Mouse (Mus musculus): ENCODE data around the gene Ptrhd1. TPM values are rescaled to one million over a fixed set of nuclear protein-coding genes. Genes with fewer than 3 reads are reported as not detected.

Ptrhd1 gene
- total RNA-seq (2014; rRNA removed) (5.6 and 8.4 TPM in 2 replicates), polyA plus RNA-seq (2015; fragmentation: Nextera tagmentation; extraction: Ambion mirVana) (9.0 TPM in 2 replicates)

DNA sequence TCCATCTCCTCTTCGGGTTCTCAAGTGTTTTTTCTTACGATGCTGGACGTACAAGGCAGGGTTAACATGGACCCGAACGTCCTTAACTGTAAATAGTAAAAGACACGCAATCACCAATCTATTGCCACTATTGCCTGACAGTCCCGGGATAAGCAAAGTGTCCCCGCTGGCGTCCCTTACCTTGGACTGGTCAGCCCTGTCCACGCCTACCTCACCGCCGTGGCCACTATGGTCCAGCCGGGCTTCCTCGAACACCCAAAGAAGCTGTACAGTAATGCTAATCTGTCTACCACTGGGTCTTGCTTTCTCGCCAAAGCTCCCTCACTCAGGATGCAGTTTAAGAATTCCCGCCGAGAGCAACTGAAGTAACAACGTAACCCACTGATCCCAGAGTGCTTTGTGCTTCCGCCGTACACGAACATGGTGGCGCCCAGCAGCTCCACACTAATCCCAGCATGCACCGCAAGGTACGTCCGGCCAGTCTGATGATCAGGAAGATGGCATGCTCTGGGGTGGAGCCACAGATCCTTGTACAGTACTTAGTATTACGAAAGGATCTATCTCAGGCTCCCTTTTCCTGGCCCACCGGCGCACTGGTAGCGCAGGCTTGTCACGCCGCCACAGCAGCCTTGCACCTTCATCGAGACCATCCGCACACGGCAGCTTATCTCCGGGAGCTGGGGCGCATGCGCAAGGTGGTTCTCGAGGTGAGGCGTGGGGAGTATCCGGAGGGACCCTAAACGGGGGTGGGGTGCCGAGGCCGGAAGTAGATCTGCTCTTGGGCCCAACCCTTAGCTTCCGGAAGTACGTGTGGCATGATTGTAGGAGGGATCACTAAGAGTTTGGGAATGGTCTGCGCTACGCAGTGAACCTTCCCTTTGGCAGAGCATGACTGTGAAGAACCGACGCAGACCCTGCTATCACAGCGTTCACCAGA, at the start of gene Ptrhd1, which contains the start of gene Cenpo:
Gene Ptrhd1 (plus strand): TSS at position 456 of the 937 bp plus-strand sequence.
Gene Cenpo (minus strand): TSS at position 723 of the 937 bp plus-strand sequence.
- TF ChIP-seq CTCF (IDR thresholded peaks at IDR 0.05; ENCODE audit: low read depth): peak; percentile 17; the same call in 1 of the 2 replicates

DNA sequence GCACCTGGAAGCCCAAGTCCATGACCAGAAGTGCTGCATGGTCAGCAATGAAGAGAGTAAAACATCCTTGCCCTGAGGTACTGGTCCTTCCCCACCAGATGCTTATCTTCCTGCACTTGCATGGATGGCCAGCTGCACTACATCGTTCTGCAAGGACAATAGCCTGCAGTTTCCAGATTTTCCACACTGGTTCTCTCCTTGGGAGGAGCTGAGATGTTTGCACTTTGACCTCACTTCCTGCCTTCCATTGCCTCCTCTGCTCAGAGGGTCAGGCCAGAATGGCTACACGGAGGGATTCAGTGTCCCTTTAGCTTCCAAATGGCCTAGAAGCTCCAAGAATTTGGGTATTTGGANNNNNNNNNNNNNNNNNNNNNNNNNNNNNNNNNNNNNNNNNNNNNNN, 49.2 kb upstream of the Ptrhd1 start:
- Histone ChIP-seq H3K4me1 (ENCODE audit: insufficient read depth) (no peaks in the 10 kb centered on the region), H3K9ac (no peak overlapping the region), H3K4me3 (ENCODE audit: low read depth, low read length) (no peak overlapping the region), H3K36me3 (ENCODE audit: insufficient read depth) (peaks cover 8% of the 10 kb centered on the region; the same call in 1 of the 2 replicates), H3K27me3 (ENCODE audit: insufficient read depth, low read length) (no peaks in the 10 kb centered on the region), H3K9me3 (ENCODE audit: low read length) (no peaks in the 10 kb centered on the region), H3K27ac (ENCODE audit: low read depth, low read length) (no peak overlapping the region), H3K4me2 (ENCODE audit: low read depth) (no peak overlapping the region)
- TF ChIP-seq CTCF (IDR thresholded peaks at IDR 0.05; ENCODE audit: low read depth): no peak
- DNase-seq (no peak), ATAC-seq (no peak)
- 82% methylated on average over 2 of the region's 2 CpGs for WGBS

More for the DNA sequence above, at the start of gene Ptrhd1, which contains the start of gene Cenpo:
- Histone ChIP-seq H3K4me3 (ENCODE audit: low read depth, low read length) (peak within 1 kb of the TSS; percentile 58), H3K36me3 (ENCODE audit: insufficient read depth) (no peaks in the 10 kb centered on the region; the same call in 1 of the 2 replicates), H3K27me3 (ENCODE audit: insufficient read depth, low read length) (no peaks in the 10 kb centered on the region), H3K9me3 (ENCODE audit: low read length) (no peaks in the 10 kb centered on the region), H3K27ac (ENCODE audit: low read depth, low read length) (peak within 1 kb of the TSS; percentile 99), H3K4me2 (ENCODE audit: low read depth) (peak within 1 kb of the TSS; percentile 62), H3K9ac (peak within 1 kb of the TSS; percentile 71), H3K4me1 (ENCODE audit: insufficient read depth) (peaks cover 3% of the 10 kb centered on the region)
- ATAC-seq: peak; percentile 99
- peak; percentile 98 for DNase-seq
- under 1% methylated on average over 50 of the region's 50 CpGs for WGBS

DNA sequence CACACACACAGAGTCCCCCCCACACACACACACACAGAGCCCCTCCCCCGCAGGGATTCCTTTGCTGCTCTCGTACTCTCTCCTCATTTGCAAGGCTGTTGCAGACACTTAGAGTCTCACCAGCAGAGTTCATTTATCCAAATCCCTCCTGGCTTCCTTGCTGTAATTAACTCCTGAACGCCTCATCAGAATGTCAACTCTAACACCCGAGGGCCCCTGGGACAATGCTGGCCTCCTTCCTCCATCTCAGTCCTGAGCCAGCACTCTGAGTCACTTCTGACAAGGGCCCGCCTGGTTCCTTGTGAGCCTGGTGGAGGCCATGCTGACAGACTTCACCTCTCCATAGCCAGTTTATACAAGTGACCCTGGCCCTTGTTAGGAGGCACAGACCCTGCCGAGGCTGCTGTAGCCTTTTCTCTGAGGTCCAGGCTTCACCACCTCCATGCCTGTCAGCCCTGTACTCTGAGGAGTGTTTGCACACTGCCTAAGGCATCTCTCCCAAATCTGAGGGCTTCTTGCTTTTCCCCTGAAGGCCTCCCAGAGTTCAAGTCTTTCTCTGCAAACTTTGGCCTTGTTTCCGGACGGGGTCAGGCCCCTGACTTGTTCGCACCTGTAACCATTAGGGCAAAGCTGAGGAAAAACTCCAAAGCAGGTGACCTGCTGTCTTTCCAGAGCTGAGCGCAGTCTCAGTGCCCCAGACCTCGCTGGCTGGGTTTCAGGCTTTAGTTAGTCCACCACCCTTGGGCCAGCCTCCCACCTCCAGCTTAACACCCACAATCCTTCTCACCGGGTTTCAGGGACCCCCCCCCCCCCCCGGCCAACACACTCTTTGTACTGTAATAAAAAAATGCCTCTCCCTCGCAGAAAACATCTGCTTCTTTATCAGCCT, 45.4 kb upstream of the Ptrhd1 start:
- 0 out of 2 replicates have a peak overlapping the region, but pooled peaks have one; percentile 21 for H3K27ac ChIP-seq (ENCODE audit: low read depth, low read length)
- TF ChIP-seq CTCF (IDR thresholded peaks at IDR 0.05; ENCODE audit: low read depth): no peak
- H3K4me1 ChIP-seq (ENCODE audit: insufficient read depth): no peaks in the 10 kb centered on the region
- 32% methylated on average over 14 of the region's 14 CpGs for WGBS
- H3K9ac ChIP-seq: no peak overlapping the region
- no peaks in the 10 kb centered on the region for H3K9me3 ChIP-seq (ENCODE audit: low read length)
- ATAC-seq: peak; percentile 80
- H3K4me3 ChIP-seq (ENCODE audit: low read depth, low read length): no peak overlapping the region
- peak; percentile 31 for DNase-seq
- no peak overlapping the region for H3K4me2 ChIP-seq (ENCODE audit: low read depth)
- no peaks in the 10 kb centered on the region for H3K27me3 ChIP-seq (ENCODE audit: insufficient read depth, low read length)
- 0 out of 2 replicates have a peak, but pooled peaks cover 6% of the 10 kb centered on the region for H3K36me3 ChIP-seq (ENCODE audit: insufficient read depth)

DNA sequence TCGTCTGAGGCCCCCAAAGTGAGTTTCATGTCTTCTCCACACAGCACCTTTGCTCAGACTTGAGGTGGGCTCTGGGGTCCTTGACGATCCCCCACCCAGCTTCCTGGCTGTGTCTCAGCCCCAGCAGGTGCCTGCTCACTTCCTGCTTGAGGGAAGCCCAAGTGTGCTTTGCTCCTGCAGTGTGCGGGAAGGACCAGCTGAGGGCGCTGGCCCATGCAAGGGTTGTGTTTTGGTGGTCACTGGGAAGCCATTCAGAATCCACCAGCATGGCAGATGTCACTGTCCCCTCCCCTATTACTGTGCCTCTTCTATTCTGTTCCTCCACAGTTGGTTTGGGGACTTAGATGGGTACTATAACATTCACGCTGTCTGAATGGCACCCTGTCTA, 44.8 kb upstream of the Ptrhd1 start:
- H3K9me3 ChIP-seq (ENCODE audit: low read length): no peaks in the 10 kb centered on the region
- no peak overlapping the region for H3K9ac ChIP-seq
- H3K27ac ChIP-seq (ENCODE audit: low read depth, low read length): no peak overlapping the region
- ATAC-seq (no peak), DNase-seq (no peak)
- H3K4me2 ChIP-seq (ENCODE audit: low read depth): no peak overlapping the region
- peak; percentile 60 for TF ChIP-seq CTCF (IDR thresholded peaks at IDR 0.05; ENCODE audit: low read depth)
- no peaks in the 10 kb centered on the region for H3K27me3 ChIP-seq (ENCODE audit: insufficient read depth, low read length)
- 31% methylated on average over 5 of the region's 5 CpGs for WGBS
- H3K36me3 ChIP-seq (ENCODE audit: insufficient read depth): 0 out of 2 replicates have a peak, but pooled peaks cover 6% of the 10 kb centered on the region
- no peak overlapping the region for H3K4me3 ChIP-seq (ENCODE audit: low read depth, low read length)
- H3K4me1 ChIP-seq (ENCODE audit: insufficient read depth): no peaks in the 10 kb centered on the region

DNA sequence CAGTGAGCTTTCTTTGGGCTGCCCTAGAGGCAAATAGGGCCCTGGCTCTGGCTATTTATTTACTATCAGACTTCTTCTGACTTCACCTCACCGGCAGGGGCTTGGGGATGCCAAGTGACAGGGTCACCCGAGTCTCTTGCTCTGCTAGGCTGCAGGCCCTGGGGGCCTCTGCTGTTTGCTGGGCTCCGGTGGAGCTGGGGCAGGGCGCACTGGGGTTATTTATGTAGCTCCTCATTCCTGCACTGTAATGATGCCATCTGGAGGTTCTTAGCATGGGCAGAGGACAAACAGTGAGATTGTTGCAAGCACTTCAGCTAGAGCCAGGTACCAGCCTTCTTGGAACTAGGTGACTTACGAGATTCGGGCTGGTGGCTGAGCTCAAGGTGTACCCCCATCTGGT, 41.3 kb upstream of the Ptrhd1 start:
- ATAC-seq (no peak), DNase-seq (no peak)
- H3K4me3 ChIP-seq (ENCODE audit: low read depth, low read length): no peak overlapping the region
- 82% methylated on average over 6 of the region's 6 CpGs for WGBS
- H3K27me3 ChIP-seq (ENCODE audit: insufficient read depth, low read length): no peaks in the 10 kb centered on the region
- peaks cover 7% of the 10 kb centered on the region for H3K36me3 ChIP-seq (ENCODE audit: insufficient read depth)
- H3K9me3 ChIP-seq (ENCODE audit: low read length): no peaks in the 10 kb centered on the region
- no peak for TF ChIP-seq CTCF (IDR thresholded peaks at IDR 0.05; ENCODE audit: low read depth)
- H3K4me2 ChIP-seq (ENCODE audit: low read depth): no peak overlapping the region
- no peaks in the 10 kb centered on the region for H3K4me1 ChIP-seq (ENCODE audit: insufficient read depth)
- no peak overlapping the region for H3K9ac ChIP-seq
- H3K27ac ChIP-seq (ENCODE audit: low read depth, low read length): no peak overlapping the region

DNA sequence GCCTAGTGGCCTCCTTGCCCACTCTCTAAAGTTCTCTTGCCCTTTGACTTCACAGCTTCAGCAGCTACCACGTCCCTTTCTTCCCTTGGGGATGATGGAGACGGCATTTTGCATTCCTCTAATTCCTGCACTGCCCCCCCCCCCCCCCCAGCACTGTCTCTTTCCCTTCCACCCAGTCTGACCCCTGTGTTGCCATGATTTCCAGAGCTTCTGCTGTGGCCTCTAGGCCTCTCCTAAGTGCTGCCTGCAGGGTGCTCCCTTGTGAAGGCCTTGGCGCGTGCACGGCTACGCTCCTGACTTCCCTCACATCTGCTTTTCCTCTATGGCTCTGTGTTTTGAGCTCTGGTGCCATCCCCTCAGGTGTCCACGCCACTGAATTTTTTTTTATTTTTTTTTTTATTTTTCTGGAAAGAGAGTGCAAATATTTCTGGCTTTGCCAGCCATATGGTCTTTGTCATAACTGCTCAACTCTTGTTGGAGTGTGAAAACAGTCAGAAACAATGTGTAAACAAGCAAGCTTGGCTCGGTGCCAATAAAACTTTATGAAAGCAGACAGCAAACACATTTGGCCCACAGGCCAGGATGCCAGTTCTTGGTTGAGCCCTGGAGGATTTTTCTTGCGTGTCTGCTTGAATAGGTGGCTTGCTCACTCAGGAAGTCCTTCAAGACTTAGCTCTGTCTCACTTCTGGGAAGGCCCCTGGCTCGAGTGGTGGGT, 40.6 kb upstream of the Ptrhd1 start:
- Histone ChIP-seq H3K9me3 (ENCODE audit: low read length) (no peaks in the 10 kb centered on the region), H3K4me1 (ENCODE audit: insufficient read depth) (no peaks in the 10 kb centered on the region), H3K27me3 (ENCODE audit: insufficient read depth, low read length) (no peaks in the 10 kb centered on the region), H3K9ac (no peak overlapping the region), H3K4me2 (ENCODE audit: low read depth) (no peak overlapping the region), H3K36me3 (ENCODE audit: insufficient read depth) (peaks cover 12% of the 10 kb centered on the region), H3K27ac (ENCODE audit: low read depth, low read length) (no peak overlapping the region), H3K4me3 (ENCODE audit: low read depth, low read length) (no peak overlapping the region)
- peak; percentile 35 for DNase-seq
- ATAC-seq: 0 out of 2 replicates have a peak, but pooled peaks have one; percentile 22
- WGBS: 59% methylated on average over 10 of the region's 10 CpGs
- TF ChIP-seq CTCF (IDR thresholded peaks at IDR 0.05; ENCODE audit: low read depth): no peak
